Mouse (Mus musculus): ENCODE results near the gene 1700012B07Rik.

The 1700012B07Rik gene

DNA sequence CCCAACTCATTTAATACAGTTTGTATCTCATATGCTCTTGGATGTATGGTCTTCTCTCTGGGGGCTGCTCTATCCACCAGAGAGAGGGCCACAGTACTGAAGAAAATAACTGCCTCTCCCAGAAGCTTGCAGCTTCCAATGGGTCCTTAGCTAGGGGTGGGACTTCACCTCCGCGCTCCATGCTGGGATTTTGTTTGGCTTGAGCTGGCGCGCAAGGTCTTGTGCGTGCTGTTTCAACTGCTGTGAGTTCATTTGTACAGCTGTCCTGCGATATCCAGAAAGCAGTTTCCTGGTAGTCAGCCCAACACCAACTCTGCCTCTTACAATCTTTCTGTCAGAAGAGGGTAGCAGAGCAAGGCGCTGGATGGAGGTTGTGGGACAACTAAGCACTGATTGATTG is 18.5 kb upstream of the 1700012B07Rik start:
- 80% methylated on average over 7 of the region's 7 CpGs for WGBS

DNA sequence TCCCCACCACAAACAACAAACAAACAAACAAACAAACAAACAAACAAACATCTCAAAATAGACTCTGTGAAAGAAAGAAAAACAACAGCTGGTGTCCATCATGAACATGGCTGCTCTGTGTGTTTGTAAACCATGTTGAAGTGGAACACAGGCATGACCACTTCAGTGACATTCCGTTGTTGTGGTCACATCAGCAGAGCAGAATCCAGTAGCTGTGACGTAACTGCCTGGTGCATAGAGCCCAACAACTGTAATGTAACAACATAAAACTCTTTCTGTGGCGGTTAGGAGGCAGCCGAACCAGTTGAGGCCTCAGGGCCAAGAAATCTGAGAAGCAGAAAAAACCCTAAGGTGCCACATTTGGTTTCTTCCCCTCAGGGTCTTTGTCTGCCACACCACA is 17.8 kb upstream of the 1700012B07Rik start:
- 77% methylated on average over 4 of the region's 4 CpGs for WGBS

DNA sequence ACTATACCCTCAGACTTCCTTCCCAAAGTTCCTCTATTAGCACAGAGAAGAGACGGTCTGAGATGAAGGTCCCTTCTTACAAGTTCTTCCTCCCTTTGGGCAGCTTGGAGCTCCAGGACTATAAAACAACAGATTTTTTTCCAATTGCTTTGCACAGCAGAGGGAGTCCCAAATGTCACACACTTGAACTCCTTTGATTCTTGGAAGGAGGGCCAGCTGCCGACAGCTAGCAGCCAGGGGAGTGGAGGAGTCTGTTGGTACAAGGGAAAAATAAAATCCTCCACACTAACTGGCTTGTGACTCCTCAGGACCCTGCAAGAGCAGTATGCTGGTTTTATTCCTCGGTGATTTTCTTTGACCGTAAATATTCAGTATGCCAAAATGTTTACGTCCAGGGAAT is 16.6 kb upstream of the 1700012B07Rik start:
- WGBS = 73% methylated on average over 5 of the region's 5 CpGs

DNA sequence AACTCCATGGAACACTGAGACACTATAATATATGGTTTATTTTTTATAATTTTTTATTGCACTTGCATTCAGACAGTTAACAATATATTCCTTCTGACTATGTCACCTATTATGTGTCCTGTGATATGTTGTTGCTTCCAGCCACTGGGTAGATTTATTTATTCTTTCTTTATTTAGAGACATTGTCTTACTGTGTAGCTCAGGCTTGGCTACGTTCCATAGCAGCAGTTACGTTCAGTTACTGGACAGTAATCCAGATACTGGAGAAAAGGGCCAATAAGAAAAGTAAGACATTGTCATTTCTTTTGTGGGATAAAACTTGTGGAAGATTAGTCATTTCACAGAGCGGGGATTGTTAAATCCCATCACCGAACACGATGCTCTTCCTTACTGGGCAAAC is 2.5 kb upstream of the 1700012B07Rik start:
- 63% methylated on average over 5 of the region's 5 CpGs for WGBS

DNA sequence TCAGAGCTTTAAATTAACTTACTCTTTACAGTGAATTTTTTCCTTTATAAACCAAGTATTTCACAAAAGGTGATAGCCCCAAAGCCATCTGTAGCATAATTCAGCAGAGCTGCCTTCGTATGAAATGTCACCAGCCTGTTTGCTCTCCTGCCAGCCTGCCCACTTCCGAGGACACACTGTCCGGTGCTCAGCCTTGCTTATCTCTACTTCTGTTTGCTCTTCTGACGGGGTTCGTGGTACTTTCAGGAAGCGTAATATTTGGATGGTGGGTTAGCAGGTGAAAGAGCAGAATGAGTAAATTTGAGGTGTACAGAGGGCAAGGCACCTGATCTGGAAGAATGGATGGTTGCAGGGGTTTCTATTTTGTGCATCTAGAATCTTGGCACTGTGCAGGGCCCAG is 5.6 kb downstream of the 1700012B07Rik start:
- 89% methylated on average over 6 of the region's 6 CpGs for WGBS

DNA sequence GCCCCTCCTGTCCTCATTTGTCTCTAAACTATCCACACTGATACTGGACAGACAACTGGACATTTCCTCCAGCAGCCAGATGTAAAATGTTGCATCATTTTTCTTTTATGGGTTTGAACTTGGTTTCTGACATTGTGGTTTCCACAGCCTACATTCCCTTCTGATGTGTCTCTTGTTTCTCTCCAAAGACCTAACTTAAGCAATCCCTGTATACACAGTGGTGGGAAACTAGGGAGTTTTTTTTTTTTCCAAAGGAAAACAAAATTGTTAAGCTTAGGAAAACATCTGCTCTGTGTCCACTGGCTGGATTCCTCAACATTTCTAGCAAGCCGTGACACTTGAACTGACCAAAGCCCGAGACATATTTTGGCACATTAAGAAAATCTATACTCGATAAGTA is 10.4 kb downstream of the 1700012B07Rik start:
- 92% methylated on average over 3 of the region's 3 CpGs for WGBS

DNA sequence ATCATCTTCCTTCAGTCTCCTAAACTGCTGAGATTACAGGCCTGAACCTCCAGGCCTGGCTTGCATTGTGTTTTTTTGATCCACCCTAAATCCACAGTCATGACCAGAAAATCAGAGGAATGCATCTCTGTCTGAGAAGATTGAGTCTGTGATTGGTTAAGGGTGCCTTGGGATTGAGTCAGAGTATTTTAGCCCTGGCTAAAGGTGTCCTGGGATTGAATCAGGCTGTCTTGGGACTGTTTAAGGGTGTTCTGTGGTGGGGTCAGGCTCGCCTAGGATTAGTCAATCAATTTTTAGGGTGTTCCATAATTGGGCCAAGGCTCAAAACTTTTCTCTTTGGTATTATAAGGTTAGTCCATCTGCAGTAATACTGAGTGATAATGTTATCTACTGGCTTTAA is 10.9 kb downstream of the 1700012B07Rik start:
- WGBS = 84% methylated on average over 1 of the region's 1 CpGs

DNA sequence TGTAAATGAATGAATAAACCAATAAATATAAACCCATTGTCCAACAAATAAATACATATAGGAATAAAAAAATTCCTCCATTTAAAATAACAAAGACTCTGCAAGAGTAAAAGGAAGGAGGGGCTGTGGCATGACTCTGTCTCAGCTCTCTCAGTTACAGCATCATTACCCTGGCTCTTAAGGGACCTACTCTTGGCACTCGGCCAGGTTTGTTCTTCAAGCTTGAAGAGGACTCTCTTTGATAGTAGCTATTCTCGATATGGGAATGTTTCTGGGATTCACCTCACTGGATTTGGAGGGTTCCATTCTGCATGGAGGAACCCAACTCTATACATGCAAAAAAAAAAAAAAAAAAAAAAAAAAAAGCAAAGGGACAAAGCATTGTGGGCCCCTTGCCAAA is 16.1 kb downstream of the 1700012B07Rik start:
- WGBS = 73% methylated on average over 2 of the region's 2 CpGs

DNA sequence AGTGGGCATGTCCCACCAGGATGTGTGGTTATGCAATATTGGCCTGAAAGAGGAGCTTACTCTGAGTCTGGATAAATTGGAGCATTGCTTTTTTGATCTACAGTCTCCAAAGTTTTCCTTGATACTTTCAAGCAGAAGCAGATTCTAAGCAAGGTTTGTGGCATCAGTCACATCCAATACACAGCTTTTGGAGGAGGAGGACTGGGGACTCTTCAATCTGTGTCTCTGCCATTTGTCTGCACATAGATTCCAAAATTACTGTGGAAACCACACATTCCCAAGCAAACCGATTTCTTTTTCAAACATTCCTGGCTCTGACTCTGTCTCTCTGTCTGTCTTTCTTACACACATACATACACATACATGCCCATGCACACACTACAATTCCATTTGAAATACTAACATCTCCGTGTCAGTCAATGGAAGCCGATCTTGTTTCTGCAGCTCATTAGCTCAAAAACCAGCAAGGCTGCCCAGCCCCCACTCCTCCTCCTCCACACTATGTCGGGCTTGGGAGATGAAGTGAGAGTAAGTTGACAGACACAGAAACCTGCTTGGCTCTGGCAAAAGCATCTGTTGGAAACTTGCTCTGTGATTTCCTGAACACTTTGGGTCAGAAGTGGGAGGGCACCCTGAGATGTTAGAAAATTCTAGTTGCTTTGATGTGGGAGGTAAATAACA is 18.5 kb downstream of the 1700012B07Rik start:
- 27% methylated on average over 4 of the region's 4 CpGs for WGBS

DNA sequence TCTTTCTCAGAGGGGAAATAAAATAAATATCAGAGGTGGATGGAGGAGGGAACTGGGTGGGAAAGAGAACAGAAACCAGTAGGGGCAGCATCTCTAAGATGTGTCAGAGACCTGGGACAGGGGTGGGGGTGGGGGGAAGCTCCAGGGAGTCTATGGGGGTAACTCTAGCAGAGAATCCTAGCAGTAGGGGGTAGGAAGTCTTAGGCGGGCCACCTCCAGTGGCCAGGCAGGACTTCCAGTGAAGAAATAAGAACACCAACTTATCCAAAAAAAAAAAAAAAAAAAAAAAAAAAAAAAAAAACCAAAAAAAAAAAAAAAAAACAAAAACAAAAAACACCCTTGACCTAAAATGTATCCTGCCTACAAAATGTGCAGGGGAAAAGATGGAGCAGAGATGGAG is 26.3 kb downstream of the 1700012B07Rik start:
- WGBS = 88% methylated on average over 1 of the region's 1 CpGs

DNA sequence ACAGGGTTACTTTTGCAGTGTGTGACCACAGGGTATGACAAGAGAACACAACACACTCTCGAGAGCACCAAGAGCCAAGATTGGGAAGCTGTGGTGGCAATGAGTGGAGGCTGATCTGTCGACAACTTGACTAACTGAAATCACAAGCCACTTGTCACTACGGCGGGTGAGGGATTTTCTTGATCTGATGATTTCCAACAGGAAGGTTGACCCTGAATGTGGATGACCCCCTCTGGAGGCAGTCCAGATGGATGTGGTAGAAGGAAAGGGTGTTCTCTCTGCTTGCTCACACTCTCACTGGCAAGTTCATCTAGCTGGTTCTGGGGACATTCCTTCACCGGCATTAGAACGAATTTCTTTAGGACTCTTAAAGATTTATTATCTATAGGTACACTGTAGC is 30.3 kb downstream of the 1700012B07Rik start:
- WGBS = 87% methylated on average over 6 of the region's 6 CpGs

DNA sequence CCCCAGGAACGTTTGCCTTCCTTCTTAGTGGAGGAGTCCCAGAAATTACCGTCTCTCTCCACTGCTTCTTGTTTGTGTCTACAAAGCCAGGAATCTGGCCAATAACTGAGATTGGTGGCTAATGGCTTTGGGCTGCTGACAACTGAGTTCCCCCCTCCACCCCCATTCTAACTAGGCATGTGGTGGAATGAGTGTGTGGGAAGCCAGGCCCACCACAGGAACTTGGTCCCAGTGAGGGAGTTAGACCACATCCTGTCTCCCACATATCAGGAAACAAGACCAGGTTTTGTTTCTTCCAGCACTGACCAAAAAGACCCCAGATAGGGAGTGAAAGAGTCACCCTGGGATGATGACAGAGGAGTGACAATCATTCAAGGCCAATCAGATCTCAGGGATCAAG is 32.3 kb downstream of the 1700012B07Rik start:
- WGBS = 64% methylated on average over 2 of the region's 2 CpGs

DNA sequence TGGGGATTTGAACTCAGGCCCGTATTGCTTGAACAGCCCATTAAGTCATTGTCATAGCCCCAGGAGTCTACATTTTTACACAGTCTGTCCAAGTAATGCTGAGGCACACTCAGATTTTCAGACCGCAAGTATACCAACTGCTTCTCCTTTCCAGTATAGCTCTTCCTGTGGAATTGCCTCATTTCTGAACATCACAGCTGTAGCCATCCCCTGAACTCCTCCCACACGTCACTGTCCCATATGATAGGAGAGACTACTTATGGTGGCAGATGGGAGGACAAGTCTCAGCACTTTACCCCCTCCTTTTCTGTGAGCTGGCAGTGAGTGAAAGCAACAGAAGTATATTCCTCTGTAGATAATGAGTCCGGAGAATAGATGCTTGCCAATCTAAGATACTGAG is 34.3 kb downstream of the 1700012B07Rik start:
- WGBS = 59% methylated on average over 4 of the region's 4 CpGs

DNA sequence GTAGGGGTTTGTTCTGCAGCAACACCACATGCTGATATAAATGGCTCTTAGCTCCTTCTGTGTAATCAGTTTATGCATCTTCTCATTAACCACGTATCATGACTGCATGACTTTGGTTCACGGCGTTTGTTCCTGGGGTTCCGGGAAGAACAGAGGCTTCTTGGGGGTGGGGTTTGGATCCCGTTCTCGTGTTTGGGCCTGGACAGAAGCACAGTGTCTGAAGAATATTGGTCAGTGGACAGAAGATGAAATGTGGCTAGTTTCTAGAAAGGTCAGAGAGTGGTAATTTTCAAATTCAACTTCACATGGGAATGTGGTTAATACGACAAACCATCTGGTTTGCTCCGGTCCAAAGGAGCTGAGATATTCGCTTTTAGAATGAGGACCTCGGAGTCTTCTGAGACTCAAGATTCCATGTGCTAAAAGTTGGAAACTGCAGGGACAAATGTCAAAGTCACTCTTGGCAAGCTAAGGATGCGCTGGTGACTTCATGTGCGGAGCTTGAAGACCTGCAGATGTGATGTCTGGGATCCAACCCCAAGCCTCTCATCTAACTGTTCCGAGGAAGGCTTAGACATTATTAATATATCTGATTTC is 35.3 kb downstream of the 1700012B07Rik start:
- 93% methylated on average over 13 of the region's 13 CpGs for WGBS

DNA sequence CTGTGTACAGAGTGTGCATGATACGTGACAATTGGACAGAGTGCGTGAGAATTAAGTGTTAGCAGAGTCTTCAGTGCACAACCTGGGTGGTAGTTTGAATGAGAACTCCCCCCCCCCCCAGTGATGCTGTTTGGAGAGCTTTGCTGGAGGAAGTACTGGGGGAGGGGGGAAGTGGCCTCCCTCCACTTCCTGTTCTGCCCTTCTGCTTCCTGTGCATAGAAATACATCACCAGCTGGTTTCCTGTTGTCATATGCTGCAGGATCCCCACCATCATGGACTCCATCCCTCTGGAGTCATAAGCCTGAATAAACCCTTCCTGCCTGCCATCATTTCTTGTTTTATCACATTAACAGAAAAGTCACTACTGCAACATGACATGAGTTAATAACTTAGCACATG is 35.9 kb downstream of the 1700012B07Rik start:
- 98% methylated on average over 2 of the region's 2 CpGs for WGBS

DNA sequence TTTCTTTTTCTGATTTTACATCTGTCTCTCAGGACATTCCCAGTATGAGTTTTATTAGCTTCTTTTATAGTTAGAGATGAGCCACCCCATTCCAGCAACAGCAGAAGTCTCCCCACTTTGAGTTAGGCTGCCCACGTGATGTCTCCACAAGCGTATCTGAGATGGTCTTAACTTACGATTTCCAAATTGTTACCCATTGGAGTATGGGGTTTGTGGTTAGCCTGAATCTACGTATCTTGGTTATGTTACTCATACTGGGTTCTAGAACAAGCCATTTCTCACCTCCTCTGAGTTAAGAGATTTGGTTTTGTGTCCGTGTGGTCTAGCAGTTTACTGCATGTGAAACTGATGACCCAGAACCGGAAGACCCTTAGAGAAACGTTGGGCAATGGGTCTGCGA is 37.6 kb downstream of the 1700012B07Rik start:
- WGBS = 95% methylated on average over 8 of the region's 8 CpGs

DNA sequence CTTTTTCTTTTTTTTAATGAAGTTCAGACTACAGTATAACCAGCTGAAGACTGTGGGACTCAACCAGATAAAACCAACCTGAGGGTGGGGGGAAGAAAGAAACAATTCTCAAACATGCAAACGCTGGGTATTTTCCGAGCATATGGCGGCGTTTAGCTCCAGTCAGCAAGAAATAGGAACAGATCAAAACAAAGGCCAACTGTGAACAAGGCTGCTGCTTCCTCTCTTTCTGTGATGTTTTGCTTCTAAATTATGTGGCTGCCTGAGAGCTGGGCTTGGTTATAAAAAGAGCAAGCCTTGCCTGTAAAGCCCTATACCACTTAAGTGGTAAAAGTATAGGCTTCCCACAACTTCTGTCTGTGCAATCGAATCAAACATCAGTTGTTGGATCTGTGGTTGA is 42.5 kb downstream of the 1700012B07Rik start:
- WGBS = 34% methylated on average over 5 of the region's 5 CpGs

DNA sequence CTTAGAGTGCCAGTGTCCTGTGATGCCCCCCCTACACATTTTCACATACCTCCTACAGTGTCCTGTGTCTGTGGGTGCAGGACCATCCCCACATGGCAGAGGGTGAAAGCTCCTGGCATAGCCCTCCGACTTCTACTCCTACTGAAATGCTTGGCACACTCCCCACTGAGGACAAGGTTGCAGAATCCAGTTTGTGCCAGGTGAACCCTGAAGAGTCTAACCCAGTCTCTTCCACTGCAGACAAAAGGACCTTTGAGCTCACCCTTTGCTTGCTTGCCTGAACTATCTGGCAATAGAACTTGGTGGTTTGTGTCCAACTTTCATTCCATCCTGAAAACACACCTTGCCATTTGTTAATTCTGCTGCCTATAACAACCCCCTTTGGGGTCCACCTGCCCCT is 56.5 kb downstream of the 1700012B07Rik start:
- WGBS = 79% methylated on average over 1 of the region's 1 CpGs

DNA sequence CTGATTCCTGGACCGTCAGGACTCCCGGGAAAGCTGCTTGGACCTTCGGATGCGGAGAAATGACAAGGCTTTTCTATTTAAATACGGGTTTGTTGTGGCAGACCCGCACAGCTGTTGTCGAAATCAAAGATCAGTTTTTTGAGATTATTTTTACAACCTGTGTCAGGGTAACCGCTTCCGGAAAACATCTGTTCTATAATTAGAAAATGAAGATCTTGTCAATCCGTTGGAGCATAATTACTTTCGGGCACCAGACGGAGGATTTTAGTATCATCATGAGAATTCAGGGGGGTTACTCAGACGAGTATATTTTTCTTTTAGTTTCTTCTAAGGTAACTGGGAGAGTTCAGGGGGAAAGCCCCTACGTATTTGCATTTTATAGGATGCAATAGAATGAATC is 57.7 kb downstream of the 1700012B07Rik start:
- WGBS = 77% methylated on average over 14 of the region's 14 CpGs

DNA sequence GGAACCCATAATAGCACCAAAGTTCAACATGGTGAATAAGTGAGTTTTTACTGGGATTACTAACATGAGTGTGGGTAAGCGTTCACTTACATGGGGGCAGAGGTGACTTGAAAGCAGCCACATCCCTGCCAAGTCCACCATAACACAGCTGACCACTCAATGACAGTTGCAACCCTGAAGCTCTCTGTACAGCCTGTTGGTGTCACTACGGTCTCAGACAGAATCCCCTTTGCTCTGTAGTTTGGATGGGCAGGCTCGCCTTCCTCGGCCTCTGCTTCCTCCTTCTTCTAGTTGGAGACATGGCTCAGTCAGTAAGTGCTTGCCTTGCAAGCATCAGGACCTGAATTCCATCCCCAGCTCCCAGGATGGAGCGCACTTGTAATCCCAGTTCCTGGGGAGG is 58.8 kb downstream of the 1700012B07Rik start:
- 81% methylated on average over 5 of the region's 5 CpGs for WGBS

DNA sequence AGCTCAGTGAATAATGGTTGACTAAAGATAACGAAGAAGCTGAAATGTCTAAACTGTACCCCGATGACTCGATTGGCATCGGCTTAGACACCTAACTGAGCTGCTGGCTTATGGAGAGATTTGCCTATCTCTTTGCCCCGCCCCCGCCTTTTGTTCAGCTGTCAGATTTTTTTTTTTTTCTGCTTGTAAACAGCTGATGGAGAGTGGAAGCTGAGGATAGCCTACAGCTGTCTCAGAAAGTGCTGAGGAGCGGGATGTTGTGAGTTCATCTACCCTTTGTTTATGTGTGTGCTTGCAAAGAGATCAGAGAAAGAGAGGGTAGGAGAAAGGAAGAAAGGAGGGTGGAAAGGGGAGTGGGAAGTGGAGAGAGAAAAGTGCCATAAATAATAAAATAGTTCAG is 67.8 kb downstream of the 1700012B07Rik start:
- WGBS = 88% methylated on average over 7 of the region's 7 CpGs

DNA sequence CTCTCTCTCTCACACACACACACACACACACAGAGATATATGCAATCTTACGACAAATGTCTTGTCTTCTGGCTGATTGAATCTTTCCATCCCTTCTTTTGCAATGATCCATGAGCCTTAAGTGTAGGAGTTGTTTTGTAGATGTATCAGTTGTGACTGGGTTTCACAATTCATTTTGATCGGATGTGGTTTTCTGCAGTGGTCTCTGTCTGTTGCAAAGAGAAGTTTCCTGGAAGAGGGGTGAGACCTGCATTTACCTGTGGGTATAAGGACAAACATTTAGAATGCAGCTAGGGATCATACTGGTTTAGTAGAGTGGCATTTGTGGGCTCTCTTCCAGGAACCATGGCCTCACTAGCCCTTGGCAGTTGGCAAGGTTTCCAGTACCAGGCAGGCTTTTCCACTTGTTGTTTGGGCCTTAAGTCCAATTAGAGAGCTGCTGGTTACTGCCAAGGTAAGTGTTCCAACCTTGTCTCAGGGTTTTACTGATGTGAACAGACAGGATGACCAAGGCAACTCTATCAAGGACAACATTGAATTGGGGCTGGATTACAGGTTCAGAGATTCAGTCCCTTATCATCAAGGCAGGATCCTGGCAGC is 69.1 kb downstream of the 1700012B07Rik start:
- 94% methylated on average over 2 of the region's 2 CpGs for WGBS

DNA sequence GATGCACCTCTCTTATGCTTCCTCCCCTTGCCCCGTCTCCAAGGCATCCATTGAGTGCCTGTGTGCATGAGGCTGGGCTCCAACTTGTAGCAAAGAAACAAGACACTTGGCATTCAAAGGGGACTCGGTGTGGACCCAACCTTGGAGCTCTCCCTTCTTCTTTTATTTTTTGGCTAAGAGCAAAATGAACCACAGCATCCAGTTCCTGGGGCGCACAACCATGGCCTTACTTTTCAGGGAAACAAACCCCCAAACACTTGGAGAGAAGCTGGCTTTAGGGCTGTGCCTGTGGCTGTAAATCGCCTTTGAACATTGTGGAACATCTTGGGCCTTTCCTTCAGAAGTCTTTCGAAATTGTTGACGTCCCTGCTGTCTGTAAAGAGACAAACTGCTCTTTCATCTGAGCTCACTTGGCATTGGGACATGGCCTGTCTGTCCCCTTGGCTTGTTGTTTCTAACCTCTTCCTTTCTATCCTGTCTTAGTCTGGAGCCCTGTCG is 73.7 kb downstream of the 1700012B07Rik start:
- WGBS = 74% methylated on average over 7 of the region's 7 CpGs
